Comparison of ENCODE assay signal across 9 mouse cellular contexts in the genomic region with DNA sequence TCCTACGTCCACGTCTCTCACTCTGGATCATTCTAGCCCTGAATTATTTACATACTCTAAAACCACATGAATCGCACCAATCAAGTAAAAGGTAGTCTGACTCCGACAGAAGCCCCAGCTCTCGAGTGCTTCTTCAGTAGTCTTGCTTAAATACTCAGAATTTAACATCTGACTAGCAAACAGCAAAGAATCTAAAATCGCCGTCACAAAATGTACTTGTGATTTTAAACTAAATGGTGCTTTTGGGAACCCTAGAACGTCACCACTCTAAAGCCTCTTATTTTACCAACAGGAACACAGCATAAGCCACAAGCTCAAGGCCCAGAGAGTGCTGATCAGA. TPM values are rescaled to one million over a fixed set of nuclear protein-coding genes. Genes with fewer than 3 reads are reported as not detected.
DNase-seq lines count a peak whose midpoint lies in the region; ATAC-seq lines count a peak whose summit lies in the region.
"Had no signal": no experiment of that assay in that cellular context is flagged by ENCODE, and none has a peak within 500 bp of the region (broad histone marks: within the 10 kb centered on the region; RNA-seq: fewer than 3 reads in every experiment).

No protein-coding gene starts in this region.

- H3K4me3 ChIP-seq in embryonic facial prominence, embryonic 13.5 days = no peak overlapping the region
- H3K4me3 ChIP-seq in embryonic facial prominence, embryonic 10.5 days = no peak overlapping the region
- peak overlapping the region; percentile 88 for H3K4me3 ChIP-seq in liver, embryonic 12.5 days
- H3K4me3 ChIP-seq in intestine, embryonic 14.5 days (ENCODE audit: low read depth, low read length) = 0 out of 2 replicates have a peak overlapping the region, but pooled peaks have one; percentile 4
- peak overlapping the region; percentile 63 for H3K4me3 ChIP-seq in neural tube, embryonic 14.5 days (ENCODE audit: low read depth, low read length)

- WGBS in embryonic facial prominence, embryonic 13.5 days = 54% methylated on average over 8 of the region's 8 CpGs
- 78% methylated on average over 8 of the region's 8 CpGs for WGBS in embryonic facial prominence, embryonic 10.5 days
- WGBS in liver, embryonic 12.5 days (ENCODE audit: insufficient replicate concordance) = 67% methylated on average over 8 of the region's 8 CpGs
- 60% methylated on average over 8 of the region's 8 CpGs for WGBS in intestine, embryonic 14.5 days
- WGBS in neural tube, embryonic 14.5 days = 49% methylated on average over 8 of the region's 8 CpGs

- no peaks in the 10 kb centered on the region for H3K36me3 ChIP-seq in embryonic facial prominence, embryonic 13.5 days
- no peaks in the 10 kb centered on the region for H3K36me3 ChIP-seq in embryonic facial prominence, embryonic 10.5 days (replicated peaks)
- peaks cover 7% of the 10 kb centered on the region for H3K36me3 ChIP-seq in liver, embryonic 12.5 days
- no peaks in the 10 kb centered on the region for H3K36me3 ChIP-seq in intestine, embryonic 14.5 days (ENCODE audit: control insufficient read depth, insufficient read depth, low read length)
- H3K36me3 ChIP-seq in neural tube, embryonic 14.5 days (ENCODE audit: control insufficient read depth, insufficient read depth, low read length) = no peaks in the 10 kb centered on the region

- ATAC-seq in embryonic facial prominence, embryonic 13.5 days (ENCODE audit: insufficient number of reproducible peaks, insufficient read depth, low FRiP score, low TSS enrichment, low read depth) = no peak
- no peak for ATAC-seq in liver, embryonic 12.5 days
- ATAC-seq in intestine, embryonic 14.5 days (replicated peaks; ENCODE audit: low FRiP score, low TSS enrichment, low read depth) = no peak
- no peak for ATAC-seq in neural tube, embryonic 14.5 days (ENCODE audit: low read depth)

- H3K27me3 ChIP-seq in embryonic facial prominence, embryonic 13.5 days = no peaks in the 10 kb centered on the region
- no peaks in the 10 kb centered on the region for H3K27me3 ChIP-seq in embryonic facial prominence, embryonic 10.5 days (replicated peaks; ENCODE audit: low read depth, poor library complexity, severe bottlenecking)
- no peaks in the 10 kb centered on the region for H3K27me3 ChIP-seq in liver, embryonic 12.5 days (replicated peaks)
- H3K27me3 ChIP-seq in intestine, embryonic 14.5 days (replicated peaks; ENCODE audit: control insufficient read depth, insufficient read depth, low read length) = no peaks in the 10 kb centered on the region
- no peaks in the 10 kb centered on the region for H3K27me3 ChIP-seq in neural tube, embryonic 14.5 days (ENCODE audit: control insufficient read depth, insufficient read depth, low read length)

- DNase-seq in embryonic facial prominence, embryonic 10.5 days (ENCODE audit: low spot score) = no peak
- no peak for DNase-seq in liver
- DNase-seq in intestine, embryonic 14.5 days (ENCODE audit: low spot score) = no peak
- no peak for DNase-seq in urinary bladder, postnatal 36 days (ENCODE audit: low spot score in 2 of 2)
- no peak for DNase-seq in cerebellum, adult 8-10 months
- DNase-seq: thymus, adult 2 months had no signal

- H3K9me3 ChIP-seq in embryonic facial prominence, embryonic 13.5 days = peaks cover 6% of the 10 kb centered on the region; the same call in 1 of the 2 replicates
- no peaks in the 10 kb centered on the region for H3K9me3 ChIP-seq in embryonic facial prominence, embryonic 10.5 days
- H3K9me3 ChIP-seq in liver, embryonic 12.5 days (replicated peaks) = no peaks in the 10 kb centered on the region
- 0 out of 2 replicates have a peak, but pooled peaks cover 2% of the 10 kb centered on the region for H3K9me3 ChIP-seq in intestine, embryonic 14.5 days (ENCODE audit: control insufficient read depth, low read length)
- H3K9me3 ChIP-seq in neural tube, embryonic 14.5 days (ENCODE audit: control insufficient read depth, low read length) = no peaks in the 10 kb centered on the region

- H3K27ac ChIP-seq in embryonic facial prominence, embryonic 13.5 days = no peak overlapping the region
- no peak overlapping the region for H3K27ac ChIP-seq in embryonic facial prominence, embryonic 10.5 days (replicated peaks)
- peak overlapping the region; percentile 98 for H3K27ac ChIP-seq in liver, embryonic 12.5 days
- no peak overlapping the region for H3K27ac ChIP-seq in intestine, embryonic 14.5 days (ENCODE audit: low read depth)
- H3K27ac ChIP-seq in neural tube, embryonic 14.5 days (ENCODE audit: low read depth, low read length) = peak overlapping the region; percentile 34; the same call in 1 of the 2 replicates

- 0 out of 2 replicates have a peak overlapping the region, but pooled peaks have one; percentile 89 for H3K4me2 ChIP-seq in embryonic facial prominence, embryonic 13.5 days
- peak overlapping the region; percentile 90 for H3K4me2 ChIP-seq in liver, embryonic 12.5 days
- peak overlapping the region; percentile 89 for H3K4me2 ChIP-seq in intestine, embryonic 14.5 days (ENCODE audit: low read length)
- peak overlapping the region; percentile 78 for H3K4me2 ChIP-seq in neural tube, embryonic 14.5 days (ENCODE audit: low read depth, low read length)

- no peak overlapping the region for H3K9ac ChIP-seq in embryonic facial prominence, embryonic 13.5 days
- peak overlapping the region; percentile 94; the same call in 1 of the 2 replicates for H3K9ac ChIP-seq in liver, embryonic 12.5 days
- no peak overlapping the region for H3K9ac ChIP-seq in intestine, embryonic 14.5 days (ENCODE audit: low read length)
- peak overlapping the region; percentile 83; the same call in 1 of the 2 replicates for H3K9ac ChIP-seq in neural tube, embryonic 14.5 days (replicated peaks; ENCODE audit: low read depth, low read length)

- H3K4me1 ChIP-seq in embryonic facial prominence, embryonic 13.5 days = peaks cover 21% of the 10 kb centered on the region
- H3K4me1 ChIP-seq in embryonic facial prominence, embryonic 10.5 days = peaks cover 22% of the 10 kb centered on the region
- peaks cover 61% of the 10 kb centered on the region for H3K4me1 ChIP-seq in liver, embryonic 12.5 days
- H3K4me1 ChIP-seq in intestine, embryonic 14.5 days (replicated peaks; ENCODE audit: control insufficient read depth, insufficient read depth, low read length) = peaks cover 10% of the 10 kb centered on the region
- H3K4me1 ChIP-seq in neural tube, embryonic 14.5 days (ENCODE audit: control insufficient read depth, insufficient read depth, low read length) = peaks cover 24% of the 10 kb centered on the region

RNA-seq across cellular contexts. Expression of a gene that starts 2.5 kb away (rescaled TPM):
- polyA plus RNA-seq in embryonic facial prominence, embryonic 13.5 days (2015; fragmentation: Nextera tagmentation; extraction: Ambion mirVana) = 37.7 and 47.6 TPM in 2 replicates
- 40.7 and 41.1 TPM in 2 replicates for polyA plus RNA-seq in embryonic facial prominence, embryonic 10.5 days (2016; fragmentation: Nextera tagmentation; extraction: Ambion mirVana)
- 34.3 and 35.1 TPM in 2 replicates for polyA plus RNA-seq in liver, embryonic 12.5 days (2016; fragmentation: Nextera tagmentation; extraction: Ambion mirVana)
- polyA plus RNA-seq in intestine, embryonic 14.5 days (2014; fragmentation: Nextera tagmentation; extraction: Ambion mirVana) = 88.3 and 88.9 TPM in 2 replicates
- polyA plus RNA-seq in neural tube, embryonic 14.5 days (2014; fragmentation: Nextera tagmentation; extraction: Ambion mirVana) = 117 and 133 TPM in 2 replicates

Comparison
In these comparisons a context has a peak if more than half of its experiments do, and no peak if none do; other contexts are left out.
1. H3K27ac ChIP-seq: peak in liver, embryonic 12.5 days (single experiment) and neural tube, embryonic 14.5 days (single experiment); none in embryonic facial prominence, embryonic 13.5 days (single experiment), embryonic facial prominence, embryonic 10.5 days (single experiment) and intestine, embryonic 14.5 days (single experiment).
2. H3K4me3 ChIP-seq: peak in liver, embryonic 12.5 days (single experiment), intestine, embryonic 14.5 days (single experiment) and neural tube, embryonic 14.5 days (single experiment); none in embryonic facial prominence, embryonic 13.5 days (single experiment) and embryonic facial prominence, embryonic 10.5 days (single experiment).
3. H3K9ac ChIP-seq: peak in liver, embryonic 12.5 days (single experiment) and neural tube, embryonic 14.5 days (single experiment); none in embryonic facial prominence, embryonic 13.5 days (single experiment) and intestine, embryonic 14.5 days (single experiment).
4. Peak in every context shown above with its lines, with median percentiles within 50 percentile points of each other: H3K4me2 ChIP-seq.